Mouse (Mus musculus) gastrocnemius, adult 8-10 months (tissue): ENCODE results near the gene A830018L16Rik. TPM values are rescaled to one million over a fixed set of nuclear protein-coding genes. Genes with fewer than 3 reads are reported as not detected.
"Not testable (repeated sequence)": the region's sequence is repeated elsewhere in the genome, so short reads cannot be mapped to it uniquely, and the experiment has no call there.

ENCODE experiments used
- DNase-seq, 2 experiments: peaks; one replicate each; pipeline ENCODE4 v3.0.0; 2022; ENCODE audit warnings: low spot score in 2 of 2
- total RNA-seq, 4 experiments: library from RNA; stranded (reverse); gene quantifications; 2 replicates each; pipeline ENCODE4 v1.2.4; 2022

A830018L16Rik gene
- total RNA-seq, result not detected

DNA sequence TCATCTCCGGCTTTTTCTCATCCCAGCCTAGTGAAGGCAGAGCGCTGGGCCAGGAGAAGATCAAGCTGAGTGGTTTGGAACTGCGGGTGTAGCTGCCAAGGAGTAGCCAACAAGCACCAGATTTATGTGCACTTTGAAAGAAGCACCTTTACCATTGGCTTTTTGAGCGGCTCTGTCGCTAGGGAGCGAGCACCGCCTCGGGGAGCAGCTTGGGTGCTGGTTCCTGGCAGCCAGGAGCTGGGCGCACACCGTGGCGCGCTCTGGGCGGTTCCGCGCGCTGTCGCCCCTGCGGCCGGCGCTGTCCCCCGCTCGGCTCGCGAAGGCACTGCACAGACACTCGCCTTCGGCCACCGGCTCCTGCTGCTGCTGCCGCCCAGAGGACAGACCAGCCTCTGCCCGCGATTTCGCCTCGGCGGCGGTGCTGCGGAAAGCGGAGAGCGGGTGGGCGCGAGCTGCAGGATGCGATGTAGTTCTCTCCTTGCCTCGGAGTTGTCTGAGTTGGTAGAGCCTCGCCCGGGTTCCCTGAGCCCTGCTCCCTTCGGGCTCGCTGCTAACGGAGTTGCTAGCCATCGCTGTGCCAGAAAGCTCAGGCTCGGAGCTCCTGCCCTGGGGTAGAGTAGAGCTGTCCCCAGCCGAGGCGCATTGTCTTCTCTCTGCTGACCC lies at the start of gene A830018L16Rik:
Gene A830018L16Rik, plus strand, starts transcription at position 212 of the 663 bp plus-strand sequence.
- DNase-seq, result peak in 1 of 2 experiments; percentile 3

DNA sequence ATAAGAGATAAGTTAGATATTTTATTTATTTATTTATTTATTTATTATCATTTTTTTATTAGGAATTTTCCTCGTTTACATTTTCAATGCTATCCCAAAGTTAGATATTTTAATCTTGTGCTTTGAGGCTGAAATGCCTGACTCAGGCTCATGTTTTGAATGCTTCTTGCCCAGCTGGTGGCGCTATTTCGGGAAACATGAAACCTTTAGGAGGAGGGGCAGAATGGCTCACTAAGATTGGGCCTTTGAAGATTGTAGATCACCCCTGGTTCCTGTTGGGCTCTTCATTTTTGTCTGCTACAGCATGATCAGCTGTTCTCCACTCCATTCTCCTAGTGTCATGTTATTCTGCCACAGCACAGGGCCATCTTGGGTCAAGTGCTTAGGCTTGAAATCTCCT lies 28.1 kb upstream of the A830018L16Rik start:
- no peak for DNase-seq

DNA sequence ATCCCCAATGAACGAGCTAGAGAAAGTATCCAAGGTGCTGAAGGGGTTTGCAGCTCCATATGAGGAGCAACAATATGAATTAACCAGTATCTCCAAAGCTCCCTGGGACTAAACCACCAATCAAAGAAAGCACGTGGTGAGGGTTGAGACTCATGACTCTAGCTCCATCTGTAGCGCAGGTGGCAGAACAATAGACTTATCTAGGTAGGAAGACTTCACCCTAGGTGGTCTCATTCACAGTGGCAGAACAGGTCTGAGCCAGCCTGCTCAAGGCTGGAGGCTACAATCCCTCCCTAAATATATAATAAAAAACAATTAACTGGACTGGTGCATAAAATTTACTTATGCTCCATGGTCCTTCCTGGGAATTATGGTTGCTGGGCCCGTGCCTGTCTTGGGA lies 18.5 kb upstream of the A830018L16Rik start:
- DNase-seq, result no peak

DNA sequence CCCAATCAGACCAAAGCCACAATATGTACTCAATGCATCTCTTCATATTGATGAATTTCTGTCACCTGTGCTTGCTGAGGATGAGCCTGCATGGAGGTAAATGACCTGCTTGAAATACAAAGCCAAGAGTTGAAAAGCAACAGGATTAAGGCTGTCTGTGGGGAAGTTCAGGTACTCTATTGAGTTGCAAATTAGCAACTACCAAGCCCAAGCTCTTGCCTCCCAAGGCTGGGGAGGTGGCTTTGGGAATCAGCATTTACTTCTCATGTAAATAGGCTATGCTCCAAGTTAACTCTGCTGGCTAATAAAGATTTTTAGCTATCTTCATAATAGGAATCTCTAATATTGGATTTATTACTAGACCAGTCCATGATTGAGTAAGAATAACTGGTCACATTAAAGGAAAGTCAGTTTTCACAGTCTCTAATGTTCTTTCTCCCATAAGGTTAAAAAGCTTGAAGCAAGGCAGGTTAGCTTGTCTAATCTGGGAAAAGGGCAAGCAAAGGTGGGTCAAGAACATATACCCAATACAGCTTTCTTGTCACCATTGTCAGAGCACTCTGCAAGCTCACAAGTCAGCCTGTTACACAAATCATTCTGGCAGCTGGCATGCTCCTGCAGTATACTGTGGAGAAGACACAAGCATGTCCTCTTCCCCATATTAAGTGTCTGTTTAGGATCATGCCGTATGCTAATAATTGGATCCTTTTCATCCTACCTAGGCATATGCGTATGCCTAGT lies 17.7 kb upstream of the A830018L16Rik start:
- no peak for DNase-seq

DNA sequence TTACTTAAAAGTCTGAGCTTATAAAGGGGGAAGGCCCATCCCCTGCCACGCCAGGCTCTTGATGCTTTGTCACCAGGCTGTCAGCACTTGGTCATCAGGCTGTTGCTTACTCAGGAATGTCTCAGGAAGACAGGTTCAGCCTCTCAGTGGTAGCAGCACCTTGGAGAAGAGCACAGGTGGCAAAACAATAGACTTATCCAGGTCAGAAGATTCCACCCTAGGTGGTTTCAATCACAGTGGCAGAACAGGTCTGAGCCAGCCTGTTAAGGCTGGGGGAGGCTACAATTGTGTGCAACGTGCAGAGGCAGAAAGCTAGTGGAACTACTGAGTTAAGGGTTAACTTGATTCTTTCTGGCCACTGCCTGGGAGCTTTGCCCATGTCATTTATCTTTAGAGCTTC lies 12.7 kb upstream of the A830018L16Rik start:
- no peak for DNase-seq

DNA sequence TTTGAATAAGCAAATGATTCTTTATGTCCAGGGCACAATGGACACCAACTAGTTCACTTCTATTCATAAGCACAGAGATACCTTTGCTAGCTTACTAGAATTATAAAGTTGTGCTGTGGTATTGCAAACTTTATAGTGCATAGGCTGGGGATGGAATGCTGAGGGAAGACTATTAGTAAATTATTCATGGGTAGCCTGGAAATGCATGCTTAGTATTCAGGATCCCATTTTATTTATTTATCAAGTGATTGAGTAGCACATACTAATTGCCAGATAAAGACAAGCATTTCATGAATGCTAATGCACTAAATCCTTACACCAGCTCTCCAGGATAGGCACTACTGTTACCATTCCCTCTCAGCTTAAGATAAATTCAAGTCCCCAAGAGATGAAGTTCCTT lies 8.4 kb upstream of the A830018L16Rik start:
- no peak for DNase-seq

DNA sequence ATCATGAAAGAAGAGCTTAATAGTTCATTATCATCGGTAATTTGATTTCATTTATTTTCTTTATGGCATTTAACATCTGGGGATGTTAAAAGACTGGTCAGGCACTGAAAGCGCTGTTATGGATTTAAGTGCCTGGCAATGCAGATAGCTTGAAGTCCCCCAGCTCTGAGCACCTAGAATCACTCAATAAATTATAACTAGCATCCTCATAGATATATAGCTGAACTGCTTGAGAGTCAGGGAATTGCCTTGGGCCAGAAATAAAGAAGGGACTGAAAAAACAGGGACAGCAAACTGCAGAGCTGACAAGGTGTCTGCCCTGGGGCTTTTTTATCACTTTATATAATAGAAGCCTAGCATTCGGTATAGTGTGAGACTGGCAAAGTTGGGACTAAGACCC lies 7.9 kb upstream of the A830018L16Rik start:
- DNase-seq, result no peak

DNA sequence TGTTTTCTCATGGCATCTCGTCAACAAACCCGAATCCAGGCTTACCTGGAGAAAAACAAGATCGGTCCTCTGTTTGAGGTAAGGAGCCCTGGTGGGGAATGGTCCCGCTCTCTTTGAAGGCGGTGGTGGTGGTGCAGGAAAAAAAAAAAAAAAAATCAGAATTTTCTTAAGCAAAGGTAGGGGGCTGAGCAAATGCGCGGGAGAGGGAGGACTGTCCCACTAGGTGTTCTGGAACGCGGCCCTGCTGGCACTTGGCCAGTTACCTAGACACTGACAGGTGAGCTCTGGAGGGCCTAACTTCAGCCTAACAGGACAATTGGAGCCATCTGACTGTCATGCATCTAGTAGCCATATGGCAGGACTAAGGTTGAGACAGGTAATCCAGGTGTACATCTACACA lies 655 bp downstream of the A830018L16Rik start:
- no peak for DNase-seq

DNA sequence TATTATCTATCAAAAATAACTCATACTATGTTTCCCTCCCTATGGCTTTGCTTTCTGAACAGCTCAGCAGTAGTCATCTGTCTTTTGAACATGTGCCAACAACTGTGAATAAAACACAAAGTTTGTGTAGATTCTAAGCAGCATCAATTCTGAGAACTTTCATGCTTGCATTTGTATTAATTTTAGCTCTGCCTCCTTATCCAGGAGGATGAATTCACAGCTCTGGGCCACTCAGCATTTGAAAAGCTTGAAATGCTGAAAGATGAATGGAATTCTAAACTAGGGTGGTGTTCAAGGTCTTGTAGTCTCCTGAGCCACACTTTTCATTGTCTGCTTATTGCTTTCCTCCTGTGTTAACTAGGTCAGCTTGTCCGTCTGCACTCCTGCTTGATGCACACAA lies 13.4 kb downstream of the A830018L16Rik start:
- no peak for DNase-seq

DNA sequence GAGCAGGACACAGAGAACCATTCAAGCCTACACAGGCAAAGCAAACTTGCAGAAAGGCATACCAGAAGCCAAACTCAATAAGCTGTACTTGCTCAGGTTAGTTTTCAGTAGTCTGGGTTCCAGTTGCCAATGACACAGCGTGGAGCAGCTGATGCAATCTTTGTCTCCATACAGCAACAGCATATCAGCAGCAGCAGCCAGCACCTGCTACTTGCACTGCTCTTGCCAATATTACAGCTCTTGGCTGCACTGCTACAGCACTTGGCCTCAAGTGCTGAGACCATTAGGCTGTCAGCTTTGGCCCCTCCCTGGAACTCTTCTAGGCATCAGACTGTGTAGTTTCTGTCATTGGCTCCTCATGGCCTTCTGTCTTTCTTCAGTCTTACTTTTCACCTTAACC lies 44.4 kb downstream of the A830018L16Rik start:
- peak in 1 of 2 experiments; percentile 6 for DNase-seq

DNA sequence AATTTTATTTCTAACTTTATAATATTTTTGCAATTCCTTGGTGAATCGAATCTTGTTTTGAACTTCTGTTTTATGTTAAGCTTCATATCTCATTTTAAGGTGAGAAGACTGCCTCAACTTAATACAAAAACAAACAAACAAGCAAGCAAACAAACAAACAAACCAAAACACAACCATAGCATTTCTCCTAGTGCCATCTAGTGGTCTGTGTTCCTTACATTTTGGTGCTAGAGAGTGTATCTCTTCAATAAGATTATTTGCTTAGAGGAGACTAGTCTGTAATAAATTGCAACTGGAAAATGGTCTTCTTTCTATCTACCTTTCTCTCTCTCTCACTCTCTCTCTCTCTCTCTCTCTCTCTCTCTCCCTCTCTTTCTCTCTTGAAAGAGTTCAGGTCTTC lies 52.4 kb downstream of the A830018L16Rik start:
- no peak for DNase-seq

DNA sequence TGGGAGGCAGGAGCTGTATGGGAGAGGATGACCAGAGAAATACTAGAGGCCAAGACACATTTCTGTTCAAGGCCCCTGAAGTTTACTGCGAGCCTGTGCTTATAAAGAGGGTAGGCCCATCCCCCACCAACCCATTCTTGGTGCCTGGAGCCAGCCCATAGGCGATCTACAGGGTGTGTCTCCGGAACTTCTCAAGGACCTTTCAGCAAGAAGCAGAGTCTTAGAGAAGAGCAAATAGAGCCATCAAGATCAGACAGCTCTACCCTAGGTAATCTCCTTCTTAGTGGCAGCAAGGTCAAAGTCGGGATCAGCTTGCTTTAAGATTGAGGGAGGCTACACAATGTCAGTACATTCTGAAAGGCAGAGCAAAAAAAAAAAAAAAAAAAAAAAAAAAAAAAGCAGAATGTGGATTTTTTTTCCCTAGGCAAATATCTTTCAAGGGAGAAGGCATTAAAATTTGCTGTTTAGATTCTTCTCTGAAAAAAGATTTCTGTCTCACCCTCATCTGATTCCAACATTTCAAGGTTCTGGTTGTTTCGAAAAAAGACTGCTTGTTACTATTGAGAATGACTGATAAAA lies 53.2 kb downstream of the A830018L16Rik start:
- DNase-seq, result no peak

DNA sequence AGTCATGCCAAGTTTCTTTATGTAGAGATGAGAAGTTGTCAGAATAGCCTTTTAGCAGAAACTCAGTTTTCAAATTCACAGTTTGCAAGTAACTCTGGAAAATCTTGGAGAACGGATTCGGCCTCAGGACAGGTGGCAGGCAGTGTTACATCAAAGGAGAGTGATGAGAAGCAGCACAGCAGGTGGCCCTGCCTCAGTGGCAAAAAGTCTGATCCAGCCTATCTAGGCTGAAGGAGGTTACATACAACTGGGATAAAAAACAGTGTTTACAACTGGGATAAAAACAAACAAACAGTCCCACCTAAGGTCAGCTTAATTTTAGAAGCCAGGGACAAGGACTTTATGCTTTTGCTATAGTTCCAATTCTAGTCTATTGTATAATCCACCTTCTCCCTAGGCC lies 79.0 kb downstream of the A830018L16Rik start:
- DNase-seq, result no peak

DNA sequence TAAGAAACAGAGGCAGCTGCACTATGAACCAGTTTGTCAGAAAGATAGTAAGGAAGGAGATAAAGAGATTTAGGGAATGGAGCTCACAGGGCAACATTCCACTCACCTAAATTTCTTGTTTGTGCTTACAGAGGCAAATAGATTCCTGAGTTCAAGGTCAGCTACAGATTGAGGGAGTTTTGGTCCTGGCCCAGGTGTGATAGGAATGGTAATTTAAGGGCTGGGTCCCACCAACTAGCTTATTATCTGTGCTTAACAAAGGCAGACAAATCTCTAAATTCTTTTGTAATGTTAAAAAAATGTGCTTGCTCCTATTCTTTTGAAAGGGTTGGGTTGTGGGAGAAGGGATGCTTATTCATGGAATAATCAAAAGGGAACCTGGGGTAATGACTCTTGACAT lies 87.7 kb downstream of the A830018L16Rik start:
- no peak for DNase-seq

DNA sequence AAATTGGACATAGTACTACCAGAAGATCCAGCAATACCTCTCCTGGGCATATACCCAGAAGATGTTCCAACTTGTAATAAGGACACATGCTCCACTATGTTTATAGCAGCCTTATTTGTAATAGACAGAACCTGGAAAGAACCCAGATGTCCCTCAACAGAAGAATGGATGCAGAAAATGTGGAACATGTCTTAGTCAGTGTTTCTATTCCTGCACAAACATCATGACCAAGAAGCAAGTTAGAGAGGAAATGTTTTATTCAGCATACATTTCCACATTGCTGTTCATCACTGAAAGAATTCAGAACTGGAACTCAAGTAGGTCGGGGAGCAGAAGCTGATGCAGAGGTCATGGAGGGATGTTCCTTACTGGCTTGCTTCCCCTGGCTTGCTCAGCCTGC lies 135.9 kb downstream of the A830018L16Rik start:
- DNase-seq, result not testable (repeated sequence)

DNA sequence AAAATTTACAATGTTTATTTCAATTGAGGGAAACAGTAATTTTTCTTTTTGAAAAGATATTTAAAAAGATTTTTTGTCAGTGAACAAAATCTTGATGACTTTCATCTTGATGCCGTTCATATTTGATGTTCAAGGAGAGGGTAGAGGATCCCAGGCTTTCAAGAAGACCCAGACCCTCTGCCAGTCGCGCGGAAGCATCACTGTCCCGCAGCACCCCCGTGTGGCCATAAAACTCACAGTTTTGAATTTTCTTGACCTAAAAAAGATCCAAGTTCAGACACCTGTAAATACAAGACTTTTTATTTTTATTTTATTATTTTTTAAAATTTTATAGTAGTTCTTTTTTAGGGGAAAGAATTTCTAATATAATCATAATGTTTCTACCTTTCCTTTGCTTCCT lies 151.4 kb downstream of the A830018L16Rik start:
- DNase-seq, result no peak

DNA sequence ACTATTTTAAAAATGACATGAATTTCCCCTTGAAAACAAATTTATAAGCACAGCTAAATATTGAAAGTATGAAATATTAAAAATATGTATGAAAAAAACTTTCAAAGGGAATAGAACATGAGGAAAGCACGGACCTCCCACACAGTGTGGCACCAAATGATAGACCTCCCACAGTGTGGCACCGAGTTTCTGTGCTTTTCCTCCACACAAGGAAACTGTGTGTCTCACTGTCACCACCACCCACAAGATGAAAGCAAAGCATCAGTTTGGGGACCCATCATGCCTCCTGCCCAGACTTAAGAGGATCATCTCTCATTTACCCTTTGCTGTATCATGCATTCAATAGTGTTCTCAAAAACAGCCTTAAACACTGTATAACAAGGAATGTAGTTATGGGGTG lies 152.8 kb downstream of the A830018L16Rik start:
- DNase-seq, result no peak

DNA sequence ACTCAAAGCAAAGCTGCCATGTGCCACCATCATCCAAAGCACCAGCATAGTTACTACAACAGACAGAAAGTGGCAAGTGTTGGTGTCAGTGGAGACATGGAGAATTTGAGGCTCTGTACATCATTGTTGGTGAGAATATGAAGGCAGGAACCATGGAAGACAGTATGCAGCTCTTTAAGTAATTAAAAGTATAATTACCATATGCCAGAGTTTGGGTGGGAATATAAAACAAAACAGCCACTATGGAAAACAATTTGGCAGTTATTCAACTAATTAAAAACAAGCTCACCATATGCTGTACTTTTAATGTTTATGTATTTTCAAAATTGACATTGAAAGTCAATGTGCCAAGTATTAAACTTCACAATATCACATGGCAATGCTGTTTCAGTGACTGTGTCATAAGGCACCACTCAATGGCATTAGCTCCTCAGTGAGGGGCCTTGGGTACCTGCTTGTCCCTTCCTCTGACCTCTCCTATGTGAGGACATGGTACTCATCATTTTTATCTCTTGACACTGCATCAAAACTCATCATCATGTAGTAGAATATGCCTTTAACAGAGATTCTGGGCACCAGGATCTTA lies 153.5 kb downstream of the A830018L16Rik start:
- no peak for DNase-seq

DNA sequence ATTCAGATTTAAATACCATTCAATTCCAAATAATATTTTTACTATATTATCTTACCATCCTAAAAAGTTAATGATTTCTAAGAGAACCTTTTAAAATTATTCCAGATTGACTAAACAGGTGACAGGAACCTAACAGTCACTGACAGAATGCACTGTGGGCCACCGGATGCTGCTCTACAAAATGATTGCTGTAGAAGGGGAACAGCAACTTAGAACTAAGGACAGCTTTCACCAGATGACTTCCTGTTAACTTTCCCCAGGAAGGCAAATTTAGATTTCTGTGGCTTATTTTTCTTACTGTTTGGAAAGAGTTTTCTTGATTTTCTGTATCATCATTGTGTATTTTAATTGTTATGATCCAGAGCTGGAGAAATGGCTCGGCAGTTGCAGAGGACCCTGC lies 156.4 kb downstream of the A830018L16Rik start:
- no peak for DNase-seq

DNA sequence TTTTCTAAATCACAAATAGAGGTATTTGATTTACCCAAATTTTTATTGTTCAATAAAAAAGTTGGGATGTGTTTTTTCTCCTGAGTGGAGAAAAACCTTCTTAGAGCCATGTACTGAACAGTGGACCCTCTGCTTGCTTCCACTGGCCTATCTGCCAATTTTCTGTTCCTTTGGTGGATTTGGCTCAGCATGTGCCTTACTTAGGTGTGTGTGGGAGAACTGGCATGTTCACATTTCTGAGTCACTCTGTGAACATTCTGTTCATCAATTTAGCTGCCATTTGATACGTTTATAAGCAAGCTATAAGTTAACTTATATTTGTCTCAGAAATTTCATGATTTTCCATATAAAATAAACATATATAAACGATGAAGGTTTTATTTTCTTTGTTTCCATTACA lies 159.6 kb downstream of the A830018L16Rik start:
- no peak for DNase-seq

DNA sequence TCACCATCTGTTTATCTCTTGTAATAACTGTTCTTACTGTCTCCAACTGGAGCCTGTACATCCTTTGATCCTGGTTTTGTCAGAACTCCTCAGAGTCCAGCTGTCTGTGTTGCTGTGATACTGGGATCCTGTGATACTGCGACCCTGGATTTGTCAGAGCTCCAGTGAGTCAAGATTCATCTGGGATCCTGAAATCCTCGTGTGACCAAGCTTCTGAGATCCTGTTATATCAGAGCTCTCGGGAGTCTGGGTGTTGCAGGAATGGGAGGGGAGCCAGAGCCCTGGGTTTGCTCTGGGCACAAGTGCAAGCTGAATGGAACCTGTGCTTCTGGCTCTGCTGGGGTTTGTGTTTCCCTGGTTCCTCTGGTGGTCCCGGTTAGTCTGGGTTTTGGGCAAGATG lies 166.1 kb downstream of the A830018L16Rik start:
- no peak for DNase-seq

DNA sequence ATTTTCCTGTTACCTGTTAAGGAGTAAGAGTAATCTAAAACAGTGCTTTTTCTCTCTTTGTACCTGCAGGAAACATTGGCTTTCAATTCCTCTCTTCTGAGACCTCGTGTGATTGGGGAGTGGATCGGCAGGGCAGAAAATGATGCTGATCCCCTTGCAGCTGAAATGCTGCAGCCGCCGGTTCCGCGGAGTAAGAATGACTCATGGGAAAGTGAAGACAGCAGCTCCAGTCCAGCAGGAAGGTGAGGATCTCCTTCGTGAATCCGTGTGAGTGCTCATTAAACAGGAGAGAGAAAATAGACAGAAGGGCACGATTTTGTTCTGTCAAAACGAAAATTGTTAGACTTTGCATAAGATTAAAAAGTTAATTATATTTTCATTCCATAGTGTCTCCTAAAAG lies 174.4 kb downstream of the A830018L16Rik start:
- no peak for DNase-seq
